Mouse (Mus musculus): Measurements from ENCODE around the gene Nfyb. TPM values are rescaled to one million over a fixed set of nuclear protein-coding genes. Genes with fewer than 3 reads are reported as not detected.

The Nfyb gene
- total and polyA plus RNA-seq, 3 experiments, result 24.0 to 39.6 (median 26.6) TPM

DNA sequence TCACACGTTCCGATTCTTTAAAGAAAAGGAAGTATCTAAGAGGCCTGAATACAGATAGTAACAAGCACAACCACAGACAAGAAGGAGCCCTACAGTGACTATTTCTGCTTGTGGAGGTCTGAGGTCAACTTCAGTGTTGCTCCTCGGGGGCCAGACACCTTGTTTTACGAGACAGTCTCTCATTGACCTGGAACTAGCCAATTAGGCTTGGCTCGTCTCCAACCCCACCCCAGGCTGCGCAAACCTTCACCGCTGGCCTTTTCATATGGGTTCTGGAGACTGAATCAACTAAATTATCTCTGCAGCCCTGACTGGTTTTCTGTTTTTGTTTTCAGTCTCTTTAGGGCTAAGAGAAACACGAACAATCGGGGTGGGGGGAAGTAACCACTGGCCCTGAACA is 6.6 kb downstream of the Nfyb start:
- peaks cover 37% of the 10 kb centered on the region for H3K79me2 ChIP-seq (replicated peaks; ENCODE audit: control insufficient read depth, extremely low read depth, insufficient read depth, poor library complexity, severe bottlenecking)
- H3K27ac ChIP-seq (ENCODE audit: insufficient read depth, low read depth), result no peak overlapping the region
- in situ Hi-C loops (cut with MboI; ENCODE audit: low pct_ligation_motif_present, low pct_unique_long_range_greater_than_20kb, low sequenced_read_pairs), result no loop called here
- no peaks in the 10 kb centered on the region for H3K27me3 ChIP-seq (replicated peaks)
- TF ChIP-seq POLR2AphosphoS2 (IDR thresholded peaks at IDR 0.05; ENCODE audit: low read depth, low read length), result no peak
- no peak overlapping the region for H3K4me2 ChIP-seq (ENCODE audit: insufficient read depth, low read depth, poor library complexity, severe bottlenecking)
- peaks cover 6 to 34% of the 10 kb centered on the region in 2 experiments; a peak in 3 of 4 replicates for H3K4me1 ChIP-seq (ENCODE audit: control insufficient read depth in 1 of 2, insufficient read depth in 2 of 2)
- H3K9ac ChIP-seq (ENCODE audit: insufficient read depth, low read depth), result no peak overlapping the region
- peaks cover 76 to 89% of the 10 kb centered on the region in 2 experiments for H3K36me3 ChIP-seq (replicated peaks in 1 of 2; ENCODE audit: control insufficient read depth in 1 of 2, insufficient read depth in 1 of 2, low read length in 1 of 2)
- dilution Hi-C loops (cut with MboI; ENCODE audit: extremely low pct_ligation_motif_present, extremely low pct_unique_long_range_greater_than_20kb, low sequenced_read_pairs), result no loop called here
- no peak overlapping the region for H3K4me3 ChIP-seq (replicated peaks in 1 of 3; ENCODE audit: low read depth in 2 of 3, low read length in 2 of 3, poor library complexity in 1 of 3)
- no peak for DNase-seq (ENCODE audit: extremely low read depth)
- H3K9me3 ChIP-seq (replicated peaks; ENCODE audit: low read length), result no peaks in the 10 kb centered on the region

DNA sequence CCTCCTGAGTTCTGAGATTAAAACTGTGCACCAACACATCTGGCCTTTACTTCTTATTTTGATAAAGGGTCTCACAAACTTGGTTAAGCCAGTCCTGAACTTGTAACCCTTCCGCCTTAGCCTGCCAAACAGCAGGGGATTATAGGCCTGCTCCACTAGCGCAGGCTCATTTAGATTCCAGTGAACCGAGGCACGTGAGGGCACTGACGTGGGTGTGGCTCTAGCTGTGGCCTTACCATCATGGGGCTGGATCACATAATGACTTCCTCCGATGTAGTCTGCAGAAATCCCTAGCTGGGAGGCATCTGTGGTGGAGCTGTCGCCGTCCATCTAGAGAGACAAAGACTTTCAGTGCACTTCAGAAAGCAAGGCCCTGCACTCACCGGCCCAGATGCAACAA is 7.5 kb downstream of the Nfyb start:
- Histone ChIP-seq H3K4me2 (ENCODE audit: insufficient read depth, low read depth, poor library complexity, severe bottlenecking) (no peak overlapping the region), H3K9me3 (replicated peaks; ENCODE audit: low read length) (no peaks in the 10 kb centered on the region), H3K27me3 (replicated peaks) (no peaks in the 10 kb centered on the region), H3K4me1 (ENCODE audit: control insufficient read depth in 1 of 2, insufficient read depth in 2 of 2) (peaks cover 5 to 26% of the 10 kb centered on the region in 2 experiments; a peak in 3 of 4 replicates), H3K79me2 (replicated peaks; ENCODE audit: control insufficient read depth, extremely low read depth, insufficient read depth, poor library complexity, severe bottlenecking) (peaks cover 34% of the 10 kb centered on the region), H3K9ac (ENCODE audit: insufficient read depth, low read depth) (no peak overlapping the region), H3K36me3 (replicated peaks in 1 of 2; ENCODE audit: control insufficient read depth in 1 of 2, insufficient read depth in 1 of 2, low read length in 1 of 2) (peaks cover 82 to 97% of the 10 kb centered on the region in 2 experiments), H3K27ac (ENCODE audit: insufficient read depth, low read depth) (no peak overlapping the region), H3K4me3 (replicated peaks in 1 of 3; ENCODE audit: low read depth in 2 of 3, low read length in 2 of 3, poor library complexity in 1 of 3) (no peak overlapping the region)
- dilution Hi-C loops (cut with MboI; ENCODE audit: extremely low pct_ligation_motif_present, extremely low pct_unique_long_range_greater_than_20kb, low sequenced_read_pairs) (no loop called here), in situ Hi-C loops (cut with MboI; ENCODE audit: low pct_ligation_motif_present, low pct_unique_long_range_greater_than_20kb, low sequenced_read_pairs) (no loop called here)
- DNase-seq (ENCODE audit: extremely low read depth), result no peak
- TF ChIP-seq UBTF (IDR thresholded peaks at IDR 0.05; ENCODE audit: low read depth, low read length), result no peak
- TF ChIP-seq POLR2A (IDR thresholded peaks at IDR 0.05; ENCODE audit: low read depth, low read length), result no peak
- no peak for TF ChIP-seq ZC3H11A (IDR thresholded peaks at IDR 0.05; ENCODE audit: low read depth, low read length)
- TF ChIP-seq BHLHE40 (IDR thresholded peaks at IDR 0.05; ENCODE audit: low read depth, low read length), result no peak
- no peak for TF ChIP-seq USF1 (IDR thresholded peaks at IDR 0.05; ENCODE audit: low read depth, low read length)
- no peak for TF ChIP-seq TBP (conservative IDR thresholded peaks at IDR 0.05; ENCODE audit: low read depth, low read length)
- no peak for TF ChIP-seq ZNF384 (IDR thresholded peaks at IDR 0.05; ENCODE audit: low read depth, low read length)
- TF ChIP-seq JUND (conservative IDR thresholded peaks at IDR 0.05; ENCODE audit: low read depth, low read length), result no peak
- TF ChIP-seq MYC (IDR thresholded peaks at IDR 0.05; ENCODE audit: low read depth, low read length), result no peak
- no peak for TF ChIP-seq ZKSCAN1 (IDR thresholded peaks at IDR 0.05; ENCODE audit: borderline replicate concordance, low read depth, low read length)
- TF ChIP-seq TCF12 (IDR thresholded peaks at IDR 0.05; ENCODE audit: low read depth, low read length), result no peak

DNA sequence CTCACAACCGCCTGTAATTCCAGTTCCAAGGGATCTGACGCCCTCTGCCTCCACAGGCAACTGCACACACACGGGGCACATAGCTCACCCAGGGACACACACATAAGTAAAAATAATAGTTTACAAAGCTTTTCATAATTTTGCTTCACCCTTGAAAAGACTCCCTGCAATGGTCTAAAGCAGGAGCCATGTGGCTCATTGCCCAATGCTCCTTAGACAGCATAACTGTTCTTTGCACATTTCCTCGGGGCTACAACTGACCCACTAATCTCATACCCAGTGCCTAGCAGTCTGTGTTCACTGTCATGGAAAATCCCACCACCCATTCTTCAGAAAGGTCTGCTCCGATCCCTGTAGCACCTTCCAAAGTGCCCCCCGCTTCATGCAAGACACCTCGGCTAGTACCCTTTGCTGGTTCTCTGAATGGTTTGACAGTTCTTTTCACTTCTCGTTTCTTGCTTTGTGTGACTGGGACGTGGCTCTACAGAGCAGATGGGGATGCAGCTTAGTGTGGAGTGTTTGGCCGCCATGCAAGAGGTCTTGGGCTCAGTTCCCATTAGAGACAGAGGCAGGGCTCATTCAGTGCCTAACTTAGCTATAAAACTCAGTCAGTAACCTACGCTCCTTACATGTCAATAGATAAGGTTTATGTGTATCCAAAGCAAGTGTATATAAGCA is 8.6 kb downstream of the Nfyb start:
- peaks cover 22% of the 10 kb centered on the region for H3K79me2 ChIP-seq (replicated peaks; ENCODE audit: control insufficient read depth, extremely low read depth, insufficient read depth, poor library complexity, severe bottlenecking)
- peaks cover 82 to 96% of the 10 kb centered on the region in 2 experiments for H3K36me3 ChIP-seq (replicated peaks in 1 of 2; ENCODE audit: control insufficient read depth in 1 of 2, insufficient read depth in 1 of 2, low read length in 1 of 2)
- H3K4me1 ChIP-seq (ENCODE audit: control insufficient read depth in 1 of 2, insufficient read depth in 2 of 2), result peaks cover 0 to 14% of the 10 kb centered on the region in 2 experiments; a peak in 1 of 4 replicates
- H3K4me2 ChIP-seq (ENCODE audit: insufficient read depth, low read depth, poor library complexity, severe bottlenecking), result no peak overlapping the region
- dilution Hi-C loops (cut with MboI; ENCODE audit: extremely low pct_ligation_motif_present, extremely low pct_unique_long_range_greater_than_20kb, low sequenced_read_pairs) (no loop called here), in situ Hi-C loops (cut with MboI; ENCODE audit: low pct_ligation_motif_present, low pct_unique_long_range_greater_than_20kb, low sequenced_read_pairs) (no loop called here)
- no peak for DNase-seq (ENCODE audit: extremely low read depth)
- no peaks in the 10 kb centered on the region for H3K27me3 ChIP-seq (replicated peaks)
- no peaks in the 10 kb centered on the region for H3K9me3 ChIP-seq (replicated peaks; ENCODE audit: low read length)
- no peak for TF ChIP-seq NELFE (IDR thresholded peaks at IDR 0.05; ENCODE audit: low read depth, low read length)
- TF ChIP-seq MYC (IDR thresholded peaks at IDR 0.05; ENCODE audit: low read depth, low read length), result no peak
- TF ChIP-seq ZC3H11A (IDR thresholded peaks at IDR 0.05; ENCODE audit: low read depth, low read length), result no peak
- TF ChIP-seq USF2 (conservative IDR thresholded peaks at IDR 0.05; ENCODE audit: low read depth, low read length), result no peak
- no peak for TF ChIP-seq CHD1 (IDR thresholded peaks at IDR 0.05; ENCODE audit: low read depth, low read length)
- no peak for TF ChIP-seq TCF12 (IDR thresholded peaks at IDR 0.05; ENCODE audit: low read depth, low read length)
- TF ChIP-seq ZKSCAN1 (IDR thresholded peaks at IDR 0.05; ENCODE audit: borderline replicate concordance, low read depth, low read length), result no peak
- TF ChIP-seq JUN (IDR thresholded peaks at IDR 0.05; ENCODE audit: insufficient read depth, low read depth, low read length), result no peak
- TF ChIP-seq SIN3A (IDR thresholded peaks at IDR 0.05; ENCODE audit: low read length), result no peak
- no peak for TF ChIP-seq RCOR1 (conservative IDR thresholded peaks at IDR 0.05; ENCODE audit: low read depth, low read length)
- TF ChIP-seq ELF1 (IDR thresholded peaks at IDR 0.05; ENCODE audit: low read depth, low read length), result no peak
- TF ChIP-seq USF1 (IDR thresholded peaks at IDR 0.05; ENCODE audit: low read depth, low read length), result no peak
- no peak overlapping the region for H3K4me3 ChIP-seq (replicated peaks in 1 of 3; ENCODE audit: low read depth in 2 of 3, low read length in 2 of 3, poor library complexity in 1 of 3)
- no peak overlapping the region for H3K9ac ChIP-seq (ENCODE audit: insufficient read depth, low read depth)
- no peak overlapping the region for H3K27ac ChIP-seq (ENCODE audit: insufficient read depth, low read depth)

All from CH12.LX (cell line).